Mouse (Mus musculus) granulocyte monocyte progenitor cell, adult 5-6 weeks (primary cell): Measurements from ENCODE around the gene Ngrn. TPM values are rescaled to one million over a fixed set of nuclear protein-coding genes. Genes with fewer than 3 reads are reported as not detected.

Experiments used
- ATAC-seq: replicated peaks from 2 replicates; pipeline ENCODE4 v1.8.0; 2016; ENCODE audit warnings: mild to moderate bottlenecking, moderate TSS enrichment, inconsistent platforms; ENCODE audit not compliant: poor library complexity, severe bottlenecking
- total RNA-seq, 2 experiments: library from RNA; stranded (forward) in 1 of 2; stranded (reverse) in 1 of 2; fragments of 200-712, 200-1000 nt in 1 of 2; fragments of >200 nt in 1 of 2; fragmentation: Nextera tagmentation in 1 of 2; gene quantifications; 2 replicates each; pipeline ENCODE4 v1.2.3; 2014 to 2017

Ngrn gene
- total RNA-seq, 2 experiments from 2014 or later = 23.7 to 33.9 TPM

DNA sequence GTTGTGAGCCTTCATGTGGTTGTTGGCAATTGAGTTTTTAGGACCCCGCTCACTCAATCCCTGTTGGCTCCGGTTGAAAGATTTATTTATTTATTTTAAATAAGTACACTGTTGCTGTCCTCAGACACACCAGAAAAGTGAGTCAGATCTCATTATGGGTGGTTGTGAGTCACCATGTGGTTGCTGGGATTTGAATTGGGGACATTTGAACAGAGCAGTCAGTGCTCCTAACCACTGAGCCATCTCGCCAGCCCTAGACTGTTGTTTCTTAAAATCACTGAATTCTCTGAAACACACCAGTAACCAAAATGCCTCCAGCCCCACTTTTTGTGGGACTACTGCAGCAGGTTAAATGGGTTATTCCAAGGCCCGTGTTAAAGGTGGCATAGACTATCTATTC, 37.7 kb downstream of the Ngrn start:
- ATAC-seq = no peak

DNA sequence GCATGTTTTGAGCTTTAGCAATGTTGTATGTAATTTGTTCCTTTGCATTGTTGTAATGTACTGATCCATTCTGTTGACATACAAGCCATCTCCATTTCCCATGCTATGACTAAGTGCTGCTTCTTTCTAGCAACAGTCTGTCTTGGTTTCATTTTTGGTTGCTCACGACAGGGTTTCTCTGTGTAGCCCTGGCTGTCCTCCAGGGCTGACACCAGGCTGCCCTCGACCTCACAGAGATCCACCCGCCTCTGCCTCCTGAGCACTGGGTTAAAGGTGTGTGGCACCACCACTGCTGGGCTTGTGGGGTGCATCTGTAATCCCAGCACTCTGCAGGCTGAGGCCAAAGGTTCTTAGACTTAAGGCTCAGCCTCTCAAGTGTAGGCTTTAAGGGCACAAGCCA, 38.6 kb downstream of the Ngrn start:
- ATAC-seq = no peak

DNA sequence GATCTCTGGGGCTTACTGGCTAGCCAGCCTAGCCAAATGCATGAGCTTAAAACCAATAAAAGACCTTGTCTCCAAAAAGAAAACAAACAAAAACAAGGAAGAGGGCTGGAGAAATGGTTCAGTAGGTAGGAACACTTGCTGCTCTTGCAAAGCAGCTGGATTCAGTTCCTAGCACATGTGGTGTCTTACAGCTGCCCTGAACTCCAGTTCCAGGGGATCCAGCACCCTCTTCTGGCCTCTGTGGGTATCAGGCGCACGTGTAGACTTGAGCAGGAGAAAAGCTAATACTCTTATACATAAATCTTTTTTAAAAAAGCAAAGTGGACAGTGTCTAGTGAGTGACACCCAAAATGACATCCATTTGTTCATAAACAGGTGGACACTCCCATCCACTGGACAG, 40.5 kb downstream of the Ngrn start:
- ATAC-seq = no peak

DNA sequence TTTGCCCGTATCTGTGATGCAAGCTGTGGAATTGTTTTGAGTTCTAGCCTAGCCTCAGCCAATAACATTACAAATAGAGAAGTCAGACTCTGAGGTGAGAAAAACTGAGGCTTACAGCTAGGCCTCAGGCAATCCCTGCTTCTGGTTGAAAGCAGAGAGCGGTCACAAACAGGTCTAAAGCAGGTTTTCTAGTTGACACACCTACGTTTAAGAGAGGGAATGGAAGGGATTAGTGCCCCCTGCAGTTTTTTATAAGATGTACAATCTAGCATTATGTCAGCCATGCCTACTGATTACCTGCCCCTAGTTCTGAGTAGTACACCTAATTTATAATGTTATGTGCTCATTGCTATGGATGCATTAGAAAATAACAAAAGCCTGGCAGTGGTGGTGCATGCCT, 46.8 kb downstream of the Ngrn start:
- no peak for ATAC-seq

DNA sequence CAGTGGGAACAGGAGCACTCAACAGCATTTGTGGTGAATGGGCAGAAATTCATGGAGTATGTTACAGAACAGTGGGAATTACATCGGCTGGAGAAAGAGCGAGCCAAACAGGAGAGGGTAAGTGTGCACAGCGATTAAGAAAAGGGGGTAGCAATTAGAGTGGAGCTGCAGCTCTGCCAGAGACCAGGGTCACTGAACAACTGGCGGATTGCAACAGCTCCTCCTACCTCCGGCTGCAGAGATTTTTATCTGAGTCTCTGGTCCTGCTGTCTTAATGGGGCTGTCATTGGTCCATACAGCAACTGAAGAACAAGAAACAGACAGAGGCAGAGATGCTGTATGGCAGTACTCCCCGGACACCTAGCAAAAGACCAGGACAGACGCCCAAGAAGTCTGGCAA, 49.8 kb downstream of the Ngrn start:
- no peak for ATAC-seq

Other genes with a start within 250 kb of the Ngrn start
- gene Zfp710, start 236.4 kb upstream of the Ngrn start, total RNA-seq (2014; fragmentation: Nextera tagmentation) = 26.7 and 27.6 TPM in 2 replicates
- gene Zfp710, start 236.4 kb upstream of the Ngrn start, total RNA-seq (2017) = 13.7 and 24.3 TPM in 2 replicates
- gene Idh2, start 145.8 kb upstream of the Ngrn start, total RNA-seq (2014; fragmentation: Nextera tagmentation) = 259 and 298 TPM in 2 replicates
- 338 and 368 TPM in 2 replicates for gene Idh2, start 145.8 kb upstream of the Ngrn start, total RNA-seq (2017)
- 6.2 and 6.6 TPM in 2 replicates for gene Sema4b, start 74.4 kb upstream of the Ngrn start, total RNA-seq (2014; fragmentation: Nextera tagmentation)
- gene Sema4b, start 74.4 kb upstream of the Ngrn start, total RNA-seq (2017) = 3.6 and 4.4 TPM in 2 replicates
- 45.3 and 77.8 TPM in 2 replicates for gene Cib1, start 28.4 kb upstream of the Ngrn start, total RNA-seq (2014; fragmentation: Nextera tagmentation)
- 25.0 and 67.5 TPM in 2 replicates for gene Cib1, start 28.4 kb upstream of the Ngrn start, total RNA-seq (2017)
- gene Gdpgp1, start 28.4 kb upstream of the Ngrn start, total RNA-seq (2014; fragmentation: Nextera tagmentation) = 4.5 and 10.0 TPM in 2 replicates
- 1.9 and 3.0 TPM in 2 replicates for gene Gdpgp1, start 28.4 kb upstream of the Ngrn start, total RNA-seq (2017)
- gene Ttll13, start 14.8 kb upstream of the Ngrn start, total RNA-seq (2014; fragmentation: Nextera tagmentation) = 0.36 TPM in 1 of 2 replicates, not detected in the other
- not detected in 2 replicates for gene Ttll13, start 14.8 kb upstream of the Ngrn start, total RNA-seq (2017)
- 45.6 and 48.1 TPM in 2 replicates for gene Vps33b, start 8.4 kb downstream of the Ngrn start, total RNA-seq (2014; fragmentation: Nextera tagmentation)
- 24.2 and 31.8 TPM in 2 replicates for gene Vps33b, start 8.4 kb downstream of the Ngrn start, total RNA-seq (2017)
- gene Prc1, start 33.2 kb downstream of the Ngrn start, total RNA-seq (2014; fragmentation: Nextera tagmentation) = 40.7 and 42.7 TPM in 2 replicates
- 141 and 156 TPM in 2 replicates for gene Prc1, start 33.2 kb downstream of the Ngrn start, total RNA-seq (2017)
- gene Rccd1, start 63.2 kb downstream of the Ngrn start, total RNA-seq (2014; fragmentation: Nextera tagmentation) = 20.6 and 23.6 TPM in 2 replicates
- gene Rccd1, start 63.2 kb downstream of the Ngrn start, total RNA-seq (2017) = 16.4 and 23.0 TPM in 2 replicates
- gene Unc45a, start 79.8 kb downstream of the Ngrn start, total RNA-seq (2014; fragmentation: Nextera tagmentation) = 8.1 and 13.9 TPM in 2 replicates
- gene Unc45a, start 79.8 kb downstream of the Ngrn start, total RNA-seq (2017) = 20.2 and 22.4 TPM in 2 replicates
- 10.3 and 14.5 TPM in 2 replicates for gene Hddc3, start 81.9 kb downstream of the Ngrn start, total RNA-seq (2014; fragmentation: Nextera tagmentation)
- gene Hddc3, start 81.9 kb downstream of the Ngrn start, total RNA-seq (2017) = 15.9 and 22.4 TPM in 2 replicates
- gene Man2a2, start 110.2 kb downstream of the Ngrn start, total RNA-seq (2014; fragmentation: Nextera tagmentation) = 60.4 and 74.6 TPM in 2 replicates
- 32.7 and 36.7 TPM in 2 replicates for gene Man2a2, start 110.2 kb downstream of the Ngrn start, total RNA-seq (2017)
- gene Fes, start 126.7 kb downstream of the Ngrn start, total RNA-seq (2014; fragmentation: Nextera tagmentation) = 141 and 238 TPM in 2 replicates
- gene Fes, start 126.7 kb downstream of the Ngrn start, total RNA-seq (2017) = 155 and 176 TPM in 2 replicates
- gene Furin, start 144.2 kb downstream of the Ngrn start, total RNA-seq (2014; fragmentation: Nextera tagmentation) = 25.5 and 25.6 TPM in 2 replicates
- 5.0 and 10.1 TPM in 2 replicates for gene Furin, start 144.2 kb downstream of the Ngrn start, total RNA-seq (2017)